Mouse (Mus musculus) cerebellum, adult 8-10 months (tissue): ENCODE results near the gene Mettl1.

ENCODE experiments used
- DNase-seq: peaks from one replicate; pipeline ENCODE4 v3.0.0; 2022

The Mettl1 gene

DNA sequence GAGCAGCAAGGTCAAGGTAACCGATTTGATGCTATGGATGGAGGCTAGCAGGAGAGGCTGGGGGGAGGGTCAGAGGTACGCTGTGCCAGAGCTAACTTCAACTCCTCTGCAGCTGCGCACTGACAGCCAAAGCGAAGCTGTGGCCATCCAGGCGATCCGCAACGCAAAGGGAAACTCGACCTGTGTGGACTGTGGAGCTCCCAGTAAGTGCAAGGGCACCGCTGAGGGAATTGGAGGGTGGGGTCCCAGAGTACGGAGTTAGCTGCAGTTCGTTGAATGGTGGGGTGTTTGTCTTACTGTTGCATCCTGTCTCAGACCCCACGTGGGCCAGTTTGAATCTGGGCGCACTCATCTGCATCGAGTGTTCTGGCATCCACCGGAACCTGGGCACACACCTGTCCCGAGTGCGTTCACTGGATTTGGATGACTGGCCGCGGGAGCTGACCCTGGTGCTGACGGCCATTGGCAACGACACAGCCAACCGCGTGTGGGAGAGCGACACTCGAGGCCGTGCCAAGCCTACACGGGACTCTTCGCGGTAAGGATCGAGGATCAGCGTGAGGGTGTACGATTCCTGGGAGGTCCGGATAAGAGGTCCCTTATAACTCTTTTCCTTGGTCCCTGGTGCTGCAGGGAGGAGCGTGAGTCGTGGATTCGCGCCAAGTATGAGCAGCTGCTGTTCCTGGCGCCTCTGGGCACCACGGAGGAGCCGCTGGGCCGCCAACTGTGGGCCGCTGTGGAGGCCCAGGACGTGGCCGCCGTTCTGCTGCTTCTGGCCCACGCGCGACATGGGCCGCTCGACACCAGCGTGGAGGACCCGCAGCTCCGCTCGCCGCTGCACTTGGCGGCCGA lies 49.6 kb downstream of the Mettl1 start:
- peak; percentile 29 for DNase-seq

DNA sequence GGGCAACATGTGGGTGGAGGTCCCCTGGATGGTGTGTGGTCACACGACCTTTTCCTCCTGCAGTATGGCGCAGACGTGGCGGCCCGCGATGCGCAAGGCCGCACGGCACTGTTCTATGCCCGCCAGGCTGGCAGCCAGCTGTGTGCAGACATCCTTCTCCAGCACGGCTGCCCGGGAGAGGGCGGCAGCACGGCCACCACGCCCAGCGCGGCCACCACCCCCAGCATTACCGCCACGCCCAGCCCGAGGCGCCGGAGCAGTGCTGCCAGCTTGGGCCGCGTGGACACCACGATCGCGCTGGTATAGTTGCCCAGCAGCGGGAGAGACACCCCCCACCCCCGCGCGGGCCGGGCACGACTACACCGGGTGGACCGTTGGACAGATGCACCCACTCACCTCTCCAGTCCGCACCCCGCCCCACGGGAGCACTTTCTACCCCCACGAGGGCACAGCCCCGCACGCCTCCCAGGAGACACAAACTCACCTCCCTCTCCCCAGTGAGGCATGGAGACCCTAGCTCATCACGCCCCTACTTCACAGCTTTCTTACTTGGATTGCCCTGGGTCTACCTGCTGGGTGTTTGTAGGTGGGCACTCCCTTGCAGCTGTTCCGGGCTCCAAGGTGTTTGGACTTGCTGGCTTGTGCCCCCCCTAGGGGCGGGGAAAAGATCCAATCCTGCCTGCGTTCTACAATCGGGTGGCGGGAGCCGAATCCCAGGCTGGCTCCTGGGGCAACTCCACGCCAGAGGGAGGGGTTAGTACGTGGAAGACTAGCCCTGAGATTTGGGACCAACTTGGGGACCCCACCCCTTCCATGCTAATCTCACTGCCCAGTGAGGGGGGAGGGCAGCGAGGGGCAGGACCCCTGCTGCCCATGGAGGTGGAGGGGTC lies 50.5 kb downstream of the Mettl1 start:
- DNase-seq: peak; percentile 38

GRCm38 (mm10) chr10:127092742-127093141 lies 51.5 kb downstream of the Mettl1 start:
- DNase-seq: no peak

DNA sequence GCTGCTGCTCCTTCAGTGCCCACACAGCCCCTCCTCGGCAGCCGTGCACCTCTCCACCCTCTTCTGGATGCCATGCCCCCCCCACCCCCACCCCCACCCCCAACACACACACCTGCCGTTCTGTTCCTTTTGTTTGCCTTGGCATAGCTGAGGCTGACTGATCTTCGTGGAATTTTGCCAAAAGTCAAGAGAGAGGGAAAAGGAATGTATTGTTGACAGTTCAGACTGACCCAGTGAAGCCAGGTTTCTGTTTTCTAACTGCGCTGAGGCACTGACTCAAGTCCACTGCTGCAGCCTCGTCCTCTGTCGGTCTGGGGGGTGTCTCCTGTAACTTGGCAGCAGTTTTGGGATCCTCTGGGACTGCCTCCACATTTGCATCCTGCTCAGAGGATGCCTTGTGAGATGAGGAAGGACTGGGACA lies 53.2 kb downstream of the Mettl1 start:
- peak; percentile 50 for DNase-seq
